Mouse (Mus musculus): ENCODE data around the gene Ddx41.

Ddx41 gene

DNA sequence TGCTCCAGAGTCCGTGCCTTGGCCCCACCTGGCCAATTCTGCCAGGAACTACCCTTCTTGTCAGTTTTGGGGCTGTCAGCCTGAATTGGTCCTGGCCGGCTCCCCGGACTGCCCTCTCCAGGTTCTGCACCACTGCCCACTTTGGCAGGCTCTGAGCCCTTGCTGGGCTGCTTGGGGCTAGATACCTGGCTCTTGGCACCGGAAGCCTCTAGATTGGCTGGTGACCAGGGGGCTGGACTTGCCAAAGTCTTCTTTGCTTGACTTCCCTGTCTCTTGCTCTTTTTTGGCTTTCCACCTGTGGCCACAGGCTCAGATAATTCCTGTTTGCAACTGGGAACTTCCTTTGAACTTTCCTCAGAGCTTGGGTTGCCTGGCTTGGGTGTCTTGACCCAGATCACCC is 6.4 kb upstream of the Ddx41 start:
- DNase-seq (ENCODE audit: low spot score) = peak; percentile 29

DNA sequence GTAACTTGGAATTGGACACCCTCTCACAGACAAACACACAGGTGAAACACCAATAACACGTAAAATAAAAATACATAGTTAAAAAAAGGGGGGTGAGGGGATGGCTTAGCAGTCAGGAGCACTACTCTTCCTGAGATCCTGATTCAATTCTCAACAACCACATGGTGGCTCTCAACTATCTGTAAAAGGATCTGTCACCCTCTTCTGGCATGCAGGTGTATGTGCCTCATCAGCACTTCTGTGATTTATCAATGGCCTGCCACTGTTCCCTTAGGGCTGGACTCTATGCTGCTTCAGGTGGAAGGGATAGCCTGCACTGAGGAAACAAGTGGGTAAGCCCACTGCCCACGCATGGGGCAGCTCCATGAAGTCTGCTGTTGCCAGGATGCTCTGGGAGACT is 4.5 kb upstream of the Ddx41 start:
- no peak for DNase-seq (ENCODE audit: low spot score)

DNA sequence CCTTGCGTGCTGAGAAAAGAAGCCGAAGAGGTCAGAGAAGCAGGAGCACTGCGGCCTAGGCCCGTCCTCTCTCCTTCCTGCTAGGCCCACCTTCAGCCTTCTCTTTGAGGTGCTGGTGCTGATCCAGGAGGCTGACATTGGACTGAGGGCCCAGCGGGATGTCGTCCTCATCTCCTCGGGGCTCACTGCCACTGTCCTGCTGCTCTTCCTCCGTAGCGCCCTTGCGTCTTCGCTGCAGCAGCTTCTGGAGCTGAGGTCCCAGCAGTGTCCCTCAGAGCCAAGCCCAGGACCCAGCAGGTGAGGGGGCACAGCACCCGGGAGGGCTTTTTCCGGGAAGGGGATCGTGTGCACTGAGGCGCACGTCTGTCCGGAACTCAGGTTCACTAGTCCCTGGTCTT is 663 bp downstream of the Ddx41 start:
- DNase-seq (ENCODE audit: low spot score) = no peak

DNA sequence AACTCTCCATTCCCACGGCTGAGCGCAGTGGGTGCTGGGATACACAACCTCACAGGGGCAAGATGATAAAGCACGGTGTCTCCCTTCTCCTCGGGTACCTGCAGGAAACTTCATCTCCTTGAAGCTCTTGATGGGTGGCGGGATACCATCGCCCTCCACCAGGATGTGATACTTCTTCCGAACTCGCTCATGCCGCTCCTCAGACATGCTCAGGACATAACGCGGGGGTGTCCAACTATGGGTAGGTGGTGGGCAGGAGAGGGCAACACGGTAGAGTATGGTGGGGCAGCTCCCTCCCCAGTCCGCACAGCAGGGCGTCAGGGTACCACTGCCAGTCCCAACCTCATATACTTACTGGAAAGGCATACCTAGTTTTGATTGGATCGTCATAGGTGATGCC is 1.3 kb downstream of the Ddx41 start:
- no peak for DNase-seq (ENCODE audit: low spot score)

DNA sequence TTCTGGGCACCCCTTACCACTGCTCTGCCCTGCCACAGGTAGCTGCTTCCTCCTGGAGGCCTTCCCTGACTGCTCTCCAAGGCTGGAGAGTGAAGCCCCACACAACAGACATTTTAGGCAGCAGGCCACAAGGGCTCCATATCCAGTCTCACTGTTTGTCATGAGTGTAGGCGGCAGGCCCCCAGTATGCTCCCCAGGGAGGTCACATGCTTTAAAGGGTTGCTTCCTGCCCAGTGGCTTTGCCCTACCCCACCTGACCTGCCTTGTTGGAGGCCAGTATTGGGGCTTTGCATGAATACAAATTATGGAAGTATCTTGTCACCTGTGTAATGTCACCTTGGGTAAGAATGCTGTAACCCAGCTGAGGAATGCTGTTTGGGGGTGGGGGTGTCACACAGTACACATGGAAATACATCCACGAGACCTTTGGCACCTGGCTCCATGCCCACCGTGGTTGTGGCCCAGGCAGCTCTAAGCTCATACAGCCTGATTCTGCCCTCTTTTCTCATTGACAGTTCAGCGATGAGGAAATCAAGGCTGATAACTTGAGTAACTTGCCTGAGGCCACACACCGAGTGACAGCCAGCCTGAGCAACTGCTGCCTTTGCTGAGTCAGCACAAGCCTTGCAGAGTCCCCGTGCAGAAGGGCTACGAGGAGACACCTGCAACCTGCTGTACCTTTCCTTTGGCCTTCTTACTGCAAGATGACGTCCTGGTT is 7.1 kb downstream of the Ddx41 start, which contains the start of gene Dok3:
Gene Dok3 (minus strand): TSS at position 99 of the 718 bp plus-strand sequence.
- no peak for DNase-seq (ENCODE audit: low spot score)

DNA sequence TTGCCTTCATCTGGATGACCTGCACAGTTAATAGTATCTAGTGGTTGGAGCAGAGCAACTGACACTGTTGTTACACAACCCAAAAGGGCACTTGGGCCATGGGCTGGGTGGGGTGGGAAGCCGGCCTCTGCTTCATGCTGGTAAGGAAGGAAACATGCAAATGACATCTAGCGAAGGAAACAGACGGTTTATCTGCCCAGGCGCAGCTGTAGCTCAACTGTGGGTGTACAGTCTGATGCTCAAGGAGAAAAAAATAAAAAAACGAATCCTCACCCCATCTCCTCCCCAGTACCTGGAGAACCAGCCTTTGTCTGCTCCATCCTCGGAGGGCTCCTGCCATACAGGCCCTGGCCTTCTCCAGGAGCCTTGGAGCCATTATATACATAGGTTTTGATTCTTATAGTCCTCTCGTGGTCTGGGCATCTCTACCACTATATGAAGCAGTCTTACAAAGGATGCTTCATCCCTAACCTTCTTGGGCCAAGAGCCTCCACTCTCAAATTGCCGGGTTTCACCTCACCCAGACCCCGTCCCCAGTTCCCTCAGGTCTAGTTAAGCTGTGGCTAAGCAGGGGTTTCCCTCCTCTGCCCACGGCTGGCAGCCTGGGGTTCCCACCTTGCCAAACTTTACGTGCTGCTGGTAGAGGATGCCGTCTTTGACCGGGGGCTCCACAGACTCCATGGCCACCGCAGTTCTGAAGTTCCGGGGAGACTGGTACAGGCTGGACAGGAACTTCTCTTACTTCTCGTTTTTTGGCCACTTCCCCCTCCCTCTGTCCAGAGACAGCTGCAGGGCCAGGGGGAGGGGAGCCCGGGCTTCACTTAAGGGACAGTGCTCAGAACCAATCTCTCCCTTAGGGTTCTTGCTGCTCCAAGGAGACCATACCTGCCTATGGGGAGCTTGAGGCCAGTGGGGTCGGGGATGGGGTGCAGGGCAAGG is 8.4 kb downstream of the Ddx41 start:
- no peak for DNase-seq (ENCODE audit: low spot score)

DNA sequence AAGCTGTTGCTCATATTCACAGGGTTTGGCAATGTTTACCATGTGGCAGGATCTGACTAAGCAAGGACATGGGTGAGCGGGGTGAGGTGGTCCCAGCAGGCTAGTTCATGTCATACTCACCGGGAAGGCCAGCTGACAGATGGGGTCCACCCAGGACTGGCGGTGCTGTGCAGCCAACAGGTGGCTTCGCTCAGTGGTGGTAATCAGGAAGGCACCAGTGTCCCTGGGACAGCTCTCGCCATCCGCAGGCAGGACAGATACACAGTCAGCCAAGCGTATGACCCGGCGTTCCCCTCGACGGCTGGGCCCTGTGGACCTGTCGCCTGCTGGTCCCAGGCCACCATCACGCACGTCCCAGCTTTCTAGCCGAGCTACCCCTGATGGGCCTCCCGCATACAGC is 9.2 kb downstream of the Ddx41 start:
- DNase-seq (ENCODE audit: low spot score) = no peak

DNA sequence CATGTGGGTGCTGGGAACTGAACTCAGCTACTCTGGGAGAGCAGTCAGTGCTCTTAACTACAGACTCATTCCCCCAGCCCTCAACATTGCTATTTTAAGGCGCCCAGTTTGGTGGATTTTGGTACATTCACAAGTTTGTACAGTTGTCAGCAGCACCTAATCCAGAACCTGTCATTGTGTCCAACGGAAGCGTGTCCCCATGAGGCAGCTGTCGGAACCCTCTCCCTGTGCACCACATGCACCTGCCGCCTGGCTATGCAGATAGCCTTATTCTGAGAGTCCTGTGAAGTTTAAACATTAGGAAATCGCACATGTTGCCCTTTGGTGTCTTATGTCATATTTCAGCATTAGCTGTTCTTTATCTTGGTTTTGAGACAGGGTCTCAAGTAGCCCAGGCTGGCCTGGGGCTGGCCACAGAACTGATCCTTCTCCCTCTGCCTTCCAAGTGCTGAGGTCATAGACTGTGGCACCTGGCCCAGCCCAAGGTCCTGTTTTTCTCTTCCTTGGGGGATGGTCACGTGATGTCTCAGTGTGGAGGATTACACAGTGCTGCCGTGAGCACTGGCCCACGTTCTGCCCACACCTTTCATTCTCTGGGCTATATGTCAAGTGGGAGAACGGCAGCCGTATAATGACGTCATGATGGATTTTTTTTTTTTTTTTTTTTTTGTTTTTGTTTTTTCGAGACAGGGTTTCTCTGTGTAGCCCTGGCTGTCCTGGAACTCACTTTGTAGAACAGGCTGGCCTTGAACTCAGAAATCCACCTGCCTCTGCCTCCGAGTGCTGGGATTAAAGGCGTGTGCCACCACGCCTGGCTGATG is 10.5 kb downstream of the Ddx41 start:
- DNase-seq (ENCODE audit: low spot score) = no peak

DNA sequence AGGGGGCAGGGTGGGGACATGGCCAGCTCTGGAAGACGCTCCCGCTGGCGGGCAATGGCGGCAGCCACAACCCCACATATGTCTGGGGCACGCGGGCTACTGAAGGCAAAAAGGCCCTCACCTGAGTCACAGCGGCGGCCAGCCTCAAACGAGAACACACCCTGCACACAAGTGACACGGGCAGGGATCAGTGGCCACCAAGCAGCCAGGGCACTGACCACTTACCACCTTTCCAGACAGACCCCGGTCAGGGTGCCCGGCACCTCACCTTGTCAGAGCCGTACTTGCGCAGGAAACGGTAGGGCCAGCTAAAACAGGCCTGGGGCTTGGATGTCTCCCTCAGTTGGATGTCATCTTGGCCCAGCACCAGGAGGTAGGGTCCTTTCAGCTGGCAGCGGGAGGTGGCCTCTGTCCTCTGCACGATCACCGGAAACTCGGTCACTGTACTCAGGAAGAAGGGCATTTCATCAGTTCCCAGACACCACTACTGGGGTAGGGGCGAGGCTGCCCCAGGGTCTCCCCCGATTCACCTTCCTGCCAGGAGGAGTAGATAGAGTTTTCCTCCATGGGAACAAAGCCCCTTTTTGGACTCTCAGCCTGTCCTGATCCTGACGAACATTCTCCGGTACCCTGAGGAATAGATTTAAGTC is 12.4 kb downstream of the Ddx41 start:
- DNase-seq (ENCODE audit: low spot score) = no peak

DNA sequence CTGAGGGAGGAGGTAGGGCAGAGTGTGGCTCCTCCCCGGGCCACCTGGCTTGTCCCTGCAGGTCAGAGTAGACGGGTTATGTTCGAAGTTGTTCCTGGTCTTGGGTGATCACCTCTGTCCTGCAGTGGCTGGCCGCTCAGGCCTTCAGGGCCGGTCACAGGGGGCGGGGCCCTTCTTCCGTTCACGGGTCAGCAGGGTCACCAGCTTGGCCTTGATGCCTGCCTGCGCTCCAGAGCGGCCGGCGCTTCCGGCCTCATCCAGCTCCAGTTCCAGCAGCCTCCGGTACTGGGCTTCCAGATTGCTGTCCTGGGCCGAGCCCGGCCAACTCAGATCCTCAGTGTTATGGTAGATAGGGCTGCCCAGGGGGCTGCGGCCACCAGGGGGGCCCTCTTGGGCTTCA is 13.2 kb downstream of the Ddx41 start:
- no peak for DNase-seq (ENCODE audit: low spot score)

DNA sequence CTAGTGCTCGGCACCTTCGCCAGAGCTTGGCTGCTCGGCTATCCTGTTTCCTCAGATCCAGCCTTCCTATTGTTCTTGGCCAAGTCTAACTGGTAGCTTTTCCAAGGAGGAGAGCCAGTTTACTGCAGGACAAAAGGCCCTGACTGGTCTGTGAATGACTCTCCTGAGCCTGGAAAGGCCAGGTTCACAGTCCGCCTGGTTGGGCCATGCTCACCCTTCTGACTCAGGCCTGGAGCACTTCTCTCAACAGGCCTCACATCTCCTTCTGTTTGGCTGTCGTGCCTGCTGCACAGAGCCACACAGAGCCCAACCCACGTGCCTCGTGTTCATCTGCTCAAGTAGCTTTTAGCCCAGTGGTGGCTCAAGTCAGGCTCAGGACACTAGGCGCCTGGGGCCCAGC is 13.7 kb downstream of the Ddx41 start:
- no peak for DNase-seq (ENCODE audit: low spot score)

DNA sequence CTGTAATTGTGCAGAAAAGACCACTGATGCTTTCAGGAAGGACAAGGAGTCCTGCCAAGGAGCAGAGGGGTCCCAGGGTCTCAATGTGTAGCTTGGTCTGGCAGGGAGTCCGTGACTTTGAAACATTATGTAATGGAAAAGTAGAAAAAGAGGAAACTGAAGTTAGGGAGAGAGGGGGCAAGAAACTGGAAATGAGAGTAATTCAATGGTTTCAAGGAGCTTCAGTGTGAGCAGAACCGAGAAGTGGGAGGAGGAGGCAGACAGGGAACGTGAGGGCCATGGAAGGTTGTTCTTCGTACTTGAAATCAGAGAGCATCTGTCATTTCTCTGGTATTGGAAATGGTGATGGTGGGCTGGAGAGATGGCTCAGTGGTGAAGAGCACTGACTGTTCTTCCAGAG is 16.9 kb downstream of the Ddx41 start:
- no peak for DNase-seq (ENCODE audit: low spot score)

DNA sequence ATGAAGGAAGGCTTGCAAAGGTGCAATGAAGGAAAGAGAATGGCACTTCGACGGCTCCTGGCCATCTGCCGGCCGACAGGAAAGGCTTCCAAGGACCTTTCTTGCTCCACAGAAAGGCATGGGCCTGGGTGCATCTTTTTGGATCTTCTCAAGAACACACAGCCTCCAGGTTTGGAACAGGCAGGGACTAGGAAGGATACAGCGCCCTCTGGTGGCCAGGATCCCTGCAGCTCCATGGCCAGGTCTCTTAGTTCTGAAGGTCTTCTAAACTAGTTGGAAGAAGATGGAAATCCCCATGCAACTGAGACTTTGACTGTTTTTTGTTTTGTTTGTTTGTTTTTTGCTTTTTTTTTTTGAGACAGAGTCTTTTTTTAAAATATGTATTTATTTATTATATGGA is 19.5 kb downstream of the Ddx41 start:
- DNase-seq (ENCODE audit: low spot score) = peak; percentile 83

DNA sequence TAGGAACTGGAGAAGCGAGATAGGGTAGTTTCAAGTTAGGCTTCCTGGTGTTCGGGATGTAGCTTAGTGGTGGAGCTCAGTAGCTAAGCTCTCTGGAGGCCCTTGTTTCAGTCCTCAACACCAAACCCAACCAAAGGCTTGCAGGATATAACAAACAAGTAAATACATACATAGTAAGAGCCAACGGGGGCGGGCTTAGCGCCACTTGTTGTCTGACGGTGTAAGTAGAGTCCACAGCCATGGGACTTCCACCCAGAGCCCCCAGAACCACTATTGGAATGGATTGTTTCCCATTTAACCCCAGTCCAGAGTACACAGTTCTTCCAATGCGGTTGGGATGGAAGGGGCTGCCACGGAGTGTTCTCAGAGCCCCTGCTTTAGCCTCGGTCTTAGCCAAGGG is 22.6 kb downstream of the Ddx41 start:
- no peak for DNase-seq (ENCODE audit: low spot score)

DNA sequence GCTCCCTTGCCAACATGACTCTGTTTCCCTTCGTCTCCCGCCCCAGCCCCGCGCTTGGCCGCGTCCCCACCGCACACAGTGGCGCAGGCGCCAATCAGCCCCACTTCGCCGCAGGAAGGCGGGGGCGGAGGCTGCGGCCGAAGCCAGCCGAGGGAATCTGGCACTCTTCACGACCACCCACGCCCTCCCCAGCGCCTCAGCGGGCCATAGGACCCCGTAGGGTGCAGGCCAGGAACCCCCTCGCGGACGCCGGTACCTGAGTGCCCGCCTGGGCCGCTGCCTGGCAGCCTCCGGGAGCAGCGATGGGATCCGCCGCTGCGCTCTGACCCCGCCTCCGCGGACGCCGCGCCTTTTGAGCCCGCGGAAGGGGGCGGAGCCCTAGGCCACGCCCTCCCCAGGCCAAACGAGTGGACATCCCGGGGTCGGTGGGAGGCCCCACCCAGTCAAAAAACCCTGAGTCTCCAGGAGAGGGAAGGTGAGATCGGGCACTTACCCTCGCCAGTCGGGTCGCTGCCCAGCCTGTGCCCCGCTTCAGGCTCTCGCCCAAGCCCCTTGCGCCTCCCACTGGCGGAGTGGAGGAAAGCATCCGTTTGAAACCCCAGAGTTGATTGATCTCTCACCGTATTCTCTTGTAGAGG is 23.2 kb downstream of the Ddx41 start, which contains the start of gene Pdlim7:
Gene Pdlim7 (minus strand): TSS at position 566 of the 638 bp plus-strand sequence.
- peak; percentile 94 for DNase-seq (ENCODE audit: low spot score)

DNA sequence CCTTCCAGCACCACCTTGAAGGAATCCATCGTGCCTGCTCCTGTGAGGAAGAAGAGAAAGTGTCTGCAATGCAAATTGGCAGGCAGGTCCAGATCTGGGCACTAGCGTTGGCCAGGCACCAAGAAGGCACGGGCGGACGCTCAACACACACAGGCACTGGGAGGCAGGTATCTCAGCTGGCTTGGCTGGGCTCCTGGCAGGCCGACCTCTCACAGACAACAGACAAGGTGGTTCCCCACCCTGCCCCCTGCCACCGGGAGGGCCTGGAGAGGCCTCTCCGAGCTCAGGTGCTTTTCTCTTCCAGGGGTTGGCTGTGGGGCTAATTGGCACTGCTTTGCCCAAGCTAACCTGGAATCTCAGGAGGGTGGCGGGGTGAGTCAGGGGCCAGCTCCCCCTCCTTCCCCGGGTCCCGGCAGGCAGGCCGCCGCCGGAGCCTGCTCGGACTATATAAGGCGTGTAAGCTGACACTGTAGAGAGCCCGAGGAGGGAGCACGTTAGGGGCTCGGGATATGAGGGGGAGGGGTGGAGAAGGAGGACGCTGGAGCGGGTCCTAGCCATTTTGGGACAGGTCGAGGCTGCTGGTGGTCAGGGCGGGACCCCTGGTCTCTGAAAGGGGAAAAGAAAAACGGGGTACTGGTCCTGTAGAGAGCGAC is 24.0 kb downstream of the Ddx41 start:
- DNase-seq (ENCODE audit: low spot score) = peak; percentile 38

DNA sequence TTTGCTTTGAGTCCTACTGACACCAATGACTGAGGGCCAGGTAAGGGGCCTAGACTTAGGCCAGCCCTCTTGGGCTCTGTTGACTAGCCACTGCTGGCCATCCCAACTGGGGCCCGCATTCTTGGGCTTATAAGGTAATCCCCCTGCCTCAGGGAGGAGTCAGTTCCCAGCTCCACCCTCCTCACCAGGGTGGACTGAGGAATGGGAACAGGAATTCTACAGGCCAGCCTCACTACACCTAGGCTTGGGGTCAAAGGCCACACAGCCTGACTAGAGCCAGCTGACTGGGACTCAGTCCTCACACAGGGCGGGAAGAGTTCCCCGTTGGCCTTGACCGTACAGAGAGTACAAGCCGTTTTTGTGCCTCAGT is 25.0 kb downstream of the Ddx41 start:
- no peak for DNase-seq (ENCODE audit: low spot score)

DNA sequence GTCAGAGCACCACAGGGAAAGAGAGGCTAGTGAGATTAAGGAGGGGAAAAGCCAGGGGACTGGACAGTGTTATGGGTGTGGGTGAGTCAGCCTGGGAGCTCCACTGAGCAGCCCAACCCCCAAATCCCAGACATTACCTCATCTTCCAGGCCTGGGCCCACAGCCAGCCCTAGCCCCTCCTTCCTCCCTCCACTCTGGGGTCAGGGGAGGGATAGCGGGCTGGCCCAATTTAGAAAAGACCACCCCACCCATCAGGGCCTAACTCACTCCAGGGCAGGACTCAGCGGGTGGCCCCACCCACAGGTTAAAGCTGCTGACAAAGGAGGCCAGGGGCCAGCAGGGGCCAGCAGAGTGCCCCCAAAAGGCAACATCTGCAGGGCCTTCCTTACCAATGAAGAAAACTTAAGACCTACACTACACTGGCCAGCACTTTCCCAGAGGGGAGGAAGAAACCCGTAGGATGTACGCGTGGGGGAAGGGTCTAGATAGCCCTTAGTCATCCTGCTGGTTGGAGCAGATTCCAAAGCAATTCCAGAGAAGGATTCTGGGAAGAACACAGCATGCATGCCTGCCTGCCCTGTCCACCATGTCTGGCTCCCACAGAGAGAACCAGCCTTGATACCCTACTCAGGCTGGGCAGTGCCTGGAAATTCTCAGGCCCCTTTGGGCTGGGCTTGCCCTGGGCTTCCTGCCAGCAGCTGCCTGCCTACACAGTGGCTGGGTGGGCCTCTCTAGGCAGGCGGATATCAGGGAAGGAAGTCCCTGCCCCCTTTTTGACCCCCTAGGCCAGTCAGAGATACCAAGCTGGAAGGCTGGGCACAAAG is 25.6 kb downstream of the Ddx41 start:
- peak; percentile 62 for DNase-seq (ENCODE audit: low spot score)

DNA sequence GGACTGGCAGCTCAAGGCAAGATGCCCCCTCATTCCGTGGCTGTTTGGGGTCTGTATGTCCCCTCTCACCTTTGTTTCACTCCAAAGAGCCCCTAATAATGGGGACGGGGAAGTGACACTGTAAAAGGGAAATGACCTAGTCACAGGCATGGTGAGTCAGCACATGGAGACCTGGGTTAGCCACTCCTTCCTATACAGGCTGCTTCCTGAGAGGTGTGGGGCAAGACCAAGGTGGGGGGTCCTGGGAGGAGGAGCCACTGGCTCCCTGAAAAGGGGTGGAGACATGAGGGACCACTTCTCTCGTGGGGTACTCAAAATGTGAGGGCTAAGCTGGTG is 26.2 kb downstream of the Ddx41 start:
- no peak for DNase-seq (ENCODE audit: low spot score)

DNA sequence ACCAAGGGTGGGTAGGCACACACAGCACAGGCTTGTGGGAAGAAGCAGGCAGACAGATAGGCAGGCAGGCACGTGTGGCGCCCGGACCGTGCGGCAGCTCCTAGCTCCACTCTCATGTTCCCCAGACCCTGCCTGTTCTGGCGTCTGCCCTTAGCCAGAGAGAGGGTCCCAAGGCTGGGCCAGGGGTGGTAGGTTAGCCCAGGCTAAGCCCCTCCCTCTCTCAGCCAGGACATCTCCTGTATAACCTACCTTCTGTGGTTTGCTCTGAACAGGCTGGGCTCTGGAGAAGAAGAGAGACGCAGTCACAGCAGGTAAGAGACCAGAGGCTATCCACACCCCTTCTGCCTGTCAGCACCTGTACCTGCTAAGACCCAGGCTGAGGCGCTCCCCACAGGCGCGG is 27.9 kb downstream of the Ddx41 start:
- DNase-seq (ENCODE audit: low spot score) = no peak

All from ovary, postnatal 10 days (tissue).